Mouse (Mus musculus) bone marrow macrophage, adult 2 months (primary cell): ENCODE measurements around the gene Abcd4. TPM values are rescaled to one million over a fixed set of nuclear protein-coding genes. Genes with fewer than 3 reads are reported as not detected.

ENCODE experiments used
- H3K27ac ChIP-seq: 2 replicates; pipeline ENCODE4 v1.5.1; 2012; ENCODE audit warnings: low read depth, low read length; ENCODE audit not compliant: insufficient read depth
- H3K4me1 ChIP-seq: 2 replicates; pipeline ENCODE4 v1.6.1; 2012; ENCODE audit warnings: low read length; ENCODE audit not compliant: control insufficient read depth, insufficient read depth
- H3K4me3 ChIP-seq: 2 replicates; pipeline ENCODE4 v1.5.1; 2012; ENCODE audit warnings: mild to moderate bottlenecking, low read length, moderate library complexity; ENCODE audit not compliant: insufficient read depth
- CTCF ChIP-seq: IDR thresholded peaks from 2 replicates; pipeline ENCODE4 v1.5.1; 2012; ENCODE audit warnings: low read depth, mild to moderate bottlenecking, low read length, moderate library complexity
- POLR2A ChIP-seq: IDR thresholded peaks from 2 replicates; pipeline ENCODE4 v1.6.1; 2012; ENCODE audit warnings: mild to moderate bottlenecking, low read depth, low read length, borderline replicate concordance
- polyA plus RNA-seq: library from polyadenylated mRNA; stranded (reverse); fragments of >200 nt; gene quantifications from 2 replicates; pipeline ENCODE4 v1.2.4, GENCODE M21; 2012; ENCODE audit not compliant: missing spikeins, insufficient read depth, insufficient read length

Abcd4 gene
- polyA plus RNA-seq, 1 experiment = 12.6 TPM

GRCm38 (mm10) chr12:84577768-84578439, 39.3 kb downstream of the Abcd4 start:
- Histone ChIP-seq H3K4me3 (no peak overlapping the region), H3K4me1 (no peaks in the 10 kb centered on the region), H3K27ac (no peak overlapping the region)
- TF ChIP-seq POLR2A (no peak), CTCF (no peak)

DNA sequence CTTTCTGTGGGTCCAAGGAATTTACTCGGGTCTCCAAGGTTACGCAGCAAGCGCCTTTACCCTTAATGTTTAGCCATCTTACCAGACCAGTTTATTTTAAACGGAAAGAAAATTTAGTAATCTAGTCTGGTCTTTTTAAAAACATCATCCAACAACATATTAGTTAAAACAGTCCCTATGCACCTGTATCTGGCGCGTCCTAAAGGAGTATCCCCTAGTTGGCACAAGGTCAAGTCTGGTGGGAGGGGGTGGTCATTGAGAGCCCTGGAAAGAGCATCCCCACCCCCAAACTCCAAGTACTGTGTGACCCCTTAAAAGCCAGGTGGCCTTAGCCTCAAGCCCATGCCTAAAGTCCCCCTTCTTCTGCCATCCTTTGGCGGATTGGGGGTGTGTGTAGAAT, 44.1 kb downstream of the Abcd4 start:
- H3K4me1 ChIP-seq = no peaks in the 10 kb centered on the region
- H3K4me3 ChIP-seq = no peak overlapping the region
- H3K27ac ChIP-seq = no peak overlapping the region
- TF ChIP-seq POLR2A (no peak), CTCF (no peak)

DNA sequence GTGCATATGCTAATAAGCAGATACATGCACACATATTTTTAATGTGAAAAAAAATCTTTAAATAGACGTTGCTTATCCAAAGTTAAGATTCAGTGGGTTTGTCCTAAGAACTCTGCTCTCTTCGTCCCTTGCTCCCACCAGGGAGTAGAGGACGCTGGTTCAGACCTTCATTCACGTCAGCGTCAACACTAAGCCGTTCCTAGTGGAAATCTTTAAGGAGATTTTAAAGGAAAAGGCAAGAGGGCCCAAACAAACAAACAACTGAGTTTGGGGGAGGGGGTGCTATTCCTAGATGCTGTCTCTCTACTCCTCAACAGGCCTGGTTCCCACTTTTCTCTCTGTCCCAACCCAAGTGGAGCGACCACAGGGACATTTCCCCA, 44.9 kb downstream of the Abcd4 start:
- H3K27ac ChIP-seq = no peak overlapping the region
- no peak for TF ChIP-seq CTCF
- TF ChIP-seq POLR2A = no peak
- peaks cover 2% of the 10 kb centered on the region; the same call in 1 of the 2 replicates for H3K4me1 ChIP-seq

GRCm38 (mm10) chr12:84571466-84572340, 45.5 kb downstream of the Abcd4 start:
- no peak overlapping the region for H3K27ac ChIP-seq
- H3K4me1 ChIP-seq = peaks cover 3% of the 10 kb centered on the region; the same call in 1 of the 2 replicates
- 0 out of 2 replicates have a peak overlapping the region, but pooled peaks have one; percentile 12 for H3K4me3 ChIP-seq
- TF ChIP-seq CTCF = no peak
- TF ChIP-seq POLR2A = no peak

More for the DNA sequence above, 44.9 kb downstream of the Abcd4 start:
- no peak overlapping the region for H3K4me3 ChIP-seq

DNA sequence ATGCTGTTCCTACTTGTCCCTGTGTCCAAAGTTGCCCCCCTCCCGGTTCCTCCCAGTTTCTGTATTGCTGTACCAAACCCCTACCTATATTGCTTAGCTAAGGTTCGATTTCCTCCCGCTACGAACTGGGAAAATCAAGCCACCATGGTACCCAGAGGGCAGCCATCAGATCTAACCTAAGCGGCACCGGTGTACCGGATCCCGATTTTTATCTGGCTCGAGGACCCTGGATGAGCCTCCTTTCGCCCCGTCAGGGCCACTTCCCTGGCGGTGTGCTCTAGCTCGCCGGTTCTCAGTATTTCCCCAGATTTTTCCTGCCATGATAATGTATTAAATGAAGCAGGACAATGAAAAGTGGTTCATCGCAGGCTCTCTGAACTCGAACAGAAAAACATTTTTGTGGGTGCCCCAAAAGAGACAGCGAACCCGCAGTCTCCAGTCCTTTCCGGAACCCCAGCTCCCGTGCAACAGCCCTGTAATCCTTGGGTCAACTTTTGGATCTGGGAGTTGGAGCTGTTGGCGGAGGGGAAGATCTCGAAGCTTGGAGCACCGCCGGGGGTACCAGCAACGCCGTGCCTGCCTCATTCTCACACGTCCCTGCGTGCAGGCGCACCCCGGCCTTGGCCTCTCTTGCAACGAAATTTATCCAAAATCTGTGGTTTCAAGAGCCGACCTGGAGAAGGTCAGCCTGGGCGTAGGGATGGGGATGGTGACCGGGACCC, 46.4 kb downstream of the Abcd4 start:
- TF ChIP-seq CTCF (no peak), POLR2A (no peak)
- H3K27ac ChIP-seq = no peak overlapping the region
- H3K4me1 ChIP-seq = peaks cover 3% of the 10 kb centered on the region; the same call in 1 of the 2 replicates
- no peak overlapping the region for H3K4me3 ChIP-seq

DNA sequence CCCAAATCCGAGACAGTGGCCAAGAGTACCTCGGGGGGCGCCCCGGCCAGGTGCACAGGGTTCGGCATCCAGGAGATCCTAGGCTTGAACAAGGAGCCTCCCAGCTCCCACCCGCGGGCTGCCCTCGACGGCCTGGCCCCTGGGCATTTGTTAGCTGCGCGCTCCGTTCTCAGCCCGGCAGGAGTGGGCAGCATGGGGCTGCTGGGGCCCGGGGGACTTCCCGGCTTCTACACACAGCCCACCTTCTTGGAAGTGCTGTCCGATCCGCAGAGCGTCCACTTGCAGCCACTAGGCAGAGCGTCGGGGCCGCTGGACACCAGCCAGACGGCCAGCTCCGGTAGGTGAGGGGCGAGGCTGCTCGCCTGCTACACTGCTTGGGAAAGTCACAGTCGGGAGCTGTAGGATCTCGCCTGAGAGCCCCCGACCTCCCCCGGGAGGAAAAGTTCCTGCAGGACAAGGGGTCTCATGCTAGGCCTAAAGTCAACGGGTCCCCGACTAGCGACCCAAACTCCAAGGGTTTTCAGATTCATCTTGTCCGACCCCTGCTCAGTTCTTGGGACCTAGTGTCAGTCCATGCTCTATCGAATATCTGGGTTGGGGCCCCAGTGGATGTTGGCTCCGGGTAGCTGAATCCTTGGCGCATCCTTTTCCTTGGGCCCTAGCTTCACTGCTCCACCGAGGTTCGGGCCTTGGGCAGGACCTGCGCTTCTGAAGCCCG, 47.1 kb downstream of the Abcd4 start:
- Histone ChIP-seq H3K4me3 (no peak overlapping the region), H3K4me1 (peaks cover 3% of the 10 kb centered on the region; the same call in 1 of the 2 replicates), H3K27ac (no peak overlapping the region)
- TF ChIP-seq CTCF (no peak), POLR2A (no peak)

DNA sequence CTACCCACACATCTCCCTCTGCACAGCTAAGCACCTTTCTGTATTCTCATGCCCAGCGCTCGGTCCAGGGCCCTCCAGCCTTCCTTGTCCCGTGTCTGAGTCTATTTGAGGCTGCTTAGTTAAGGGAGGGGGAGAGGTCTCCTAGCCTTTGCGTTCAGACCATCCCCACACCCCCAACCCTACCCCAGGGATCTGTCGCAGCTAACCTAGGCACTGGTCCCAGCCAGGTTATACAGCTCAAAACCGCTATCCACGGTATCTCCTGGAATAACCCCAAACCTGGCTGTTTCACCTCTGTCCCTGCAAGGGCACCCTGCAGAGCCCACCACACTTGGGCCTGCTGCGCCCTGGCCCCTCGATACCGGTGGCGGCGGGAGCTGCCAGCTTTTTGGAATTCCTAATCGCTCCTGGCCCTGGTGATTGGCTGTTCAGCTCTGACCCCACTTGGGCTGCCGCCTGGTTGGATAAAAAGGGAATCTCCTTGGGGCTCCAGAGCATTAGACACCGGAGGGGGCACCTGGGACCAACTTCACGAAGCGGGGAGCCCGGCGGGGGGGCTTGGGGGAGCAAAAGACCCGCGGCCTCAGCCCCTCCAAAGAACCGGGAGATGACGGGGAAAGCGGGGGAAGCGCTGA, 47.8 kb downstream of the Abcd4 start, which contains the start of gene Vsx2:
TSS of gene Vsx2 (plus strand) at position 427 of the 635 bp plus-strand sequence.
- H3K4me3 ChIP-seq = no peak within 1 kb of the TSS

DNA sequence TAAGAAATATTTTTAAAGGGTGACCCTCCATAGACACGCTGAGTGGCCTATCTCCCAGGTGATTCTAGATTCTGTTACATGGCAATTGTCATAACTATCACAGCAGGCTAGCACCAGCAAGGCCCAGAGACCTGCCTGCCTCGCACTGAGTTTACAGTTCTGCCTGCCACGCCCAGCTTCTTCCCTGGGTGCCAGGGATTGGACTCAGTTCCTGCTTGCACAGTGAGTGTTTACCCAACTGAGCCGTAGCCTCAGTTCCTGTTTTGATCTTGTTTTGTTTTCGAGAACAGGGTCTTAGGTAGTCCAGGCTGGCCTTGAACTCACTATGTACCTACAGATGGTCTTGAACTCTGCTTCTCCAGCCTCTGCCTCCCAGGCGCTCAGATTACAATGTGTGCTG, 49.6 kb downstream of the Abcd4 start:
- H3K4me1 ChIP-seq = peaks cover 3% of the 10 kb centered on the region; the same call in 1 of the 2 replicates
- H3K27ac ChIP-seq = no peak overlapping the region
- no peak for TF ChIP-seq CTCF
- TF ChIP-seq POLR2A = no peak
- no peak overlapping the region for H3K4me3 ChIP-seq

More for the DNA sequence above, 47.8 kb downstream of the Abcd4 start, which contains the start of gene Vsx2:
- peaks cover 3% of the 10 kb centered on the region; the same call in 1 of the 2 replicates for H3K4me1 ChIP-seq
- H3K27ac ChIP-seq = no peak within 1 kb of the TSS
- TF ChIP-seq CTCF = no peak
- no peak for TF ChIP-seq POLR2A

GRCm38 (mm10) chr12:84562558-84562957, 54.7 kb downstream of the Abcd4 start:
- TF ChIP-seq CTCF = no peak
- TF ChIP-seq POLR2A = no peak
- Histone ChIP-seq H3K4me3 (no peak overlapping the region), H3K27ac (no peak overlapping the region), H3K4me1 (peaks cover 3% of the 10 kb centered on the region; the same call in 1 of the 2 replicates)
